Mouse (Mus musculus) midbrain, embryonic 16.5 days (tissue): ENCODE data around the gene Caskin2. TPM values are rescaled to one million over a fixed set of nuclear protein-coding genes. Genes with fewer than 3 reads are reported as not detected.

Experiments used
- microRNA-seq: library from miRNA; unstranded; fragments of <30 nt; microRNA quantifications from one replicate; pipeline ENCODE4, GENCODE M21; 2017
- polyA plus RNA-seq: library from polyadenylated mRNA; unstranded; fragments of >200 nt; fragmentation: Nextera tagmentation; extraction: Ambion mirVana; gene quantifications from 2 replicates; pipeline ENCODE4 v1.2.1, GENCODE M21; 2015

Gene Caskin2
- polyA plus RNA-seq, 1 experiment from 2014 or later: 8.9 TPM

Small RNAs within 50 kb of the gene (microRNA-seq; reads per million reads assigned to microRNA genes)
- gene Mir5621: not detected

Other genes with a start within 250 kb of the Caskin2 start
- gene Nup85, start 249.2 kb downstream of the Caskin2 start, polyA plus RNA-seq: 103 and 106 TPM in 2 replicates
- gene Mrps7, start 209.7 kb downstream of the Caskin2 start, polyA plus RNA-seq: 75.6 and 77.0 TPM in 2 replicates
- gene Gga3, start 209.6 kb downstream of the Caskin2 start, polyA plus RNA-seq: 34.7 and 37.5 TPM in 2 replicates
- 12.5 and 12.7 TPM in 2 replicates for gene Mif4gd, start 200.7 kb downstream of the Caskin2 start, polyA plus RNA-seq
- 42.5 and 50.8 TPM in 2 replicates for gene Slc25a19, start 185.3 kb downstream of the Caskin2 start, polyA plus RNA-seq
- 177 and 196 TPM in 2 replicates for gene Grb2, start 105.0 kb downstream of the Caskin2 start, polyA plus RNA-seq
- gene Tmem94, start 48.2 kb downstream of the Caskin2 start, polyA plus RNA-seq: 25.1 and 25.6 TPM in 2 replicates
- 23.7 and 24.2 TPM in 2 replicates for gene Tsen54, start 1.1 kb upstream of the Caskin2 start, polyA plus RNA-seq
- 0.82 and 1.0 TPM in 2 replicates for gene Llgl2, start 10.4 kb upstream of the Caskin2 start, polyA plus RNA-seq
- 0.09 TPM in 1 of 2 replicates, not detected in the other for gene Myo15b, start 44.8 kb upstream of the Caskin2 start, polyA plus RNA-seq
- 1.4 and 1.5 TPM in 2 replicates for gene Smim5, start 86.3 kb upstream of the Caskin2 start, polyA plus RNA-seq
- gene Smim6, start 98.4 kb upstream of the Caskin2 start, polyA plus RNA-seq: 0.44 and 0.87 TPM in 2 replicates
- gene Sap30bp, start 119.6 kb upstream of the Caskin2 start, polyA plus RNA-seq: 49.0 and 51.5 TPM in 2 replicates
- gene Recql5, start 119.8 kb upstream of the Caskin2 start, polyA plus RNA-seq: 24.3 and 25.2 TPM in 2 replicates
- gene Itgb4, start 161.1 kb upstream of the Caskin2 start, polyA plus RNA-seq: 0.57 and 0.64 TPM in 2 replicates
- 57.2 and 64.1 TPM in 2 replicates for gene Galk1, start 199.1 kb upstream of the Caskin2 start, polyA plus RNA-seq
- gene H3f3b, start 214.3 kb upstream of the Caskin2 start, polyA plus RNA-seq: 2,051 and 2,173 TPM in 2 replicates
- gene Unk, start 216.7 kb upstream of the Caskin2 start, polyA plus RNA-seq: 36.4 and 36.6 TPM in 2 replicates